Mouse (Mus musculus): ENCODE data around the gene Arhgap27. TPM values are rescaled to one million over a fixed set of nuclear protein-coding genes. Genes with fewer than 3 reads are reported as not detected.

Arhgap27 gene
- polyA plus RNA-seq, 1 experiment: 21.1 TPM

GRCm38 (mm10) chr11:103315379-103315778 lies 48.1 kb downstream of the Arhgap27 start:
- no peak overlapping the region for H3K27ac ChIP-seq (ENCODE audit: insufficient read depth, low read length)
- no peaks in the 10 kb centered on the region for H3K4me1 ChIP-seq (ENCODE audit: control insufficient read depth, insufficient read depth, low read length)
- TF ChIP-seq POLR2A (IDR thresholded peaks at IDR 0.05; ENCODE audit: borderline replicate concordance, insufficient read depth, low read length): no peak
- TF ChIP-seq CTCF (IDR thresholded peaks at IDR 0.05; ENCODE audit: borderline replicate concordance, insufficient read depth, low read depth, low read length): no peak
- no peak for DNase-seq
- 90% methylated on average over 5 of the region's 5 CpGs for WGBS
- no peak overlapping the region for H3K4me3 ChIP-seq (replicated peaks; ENCODE audit: insufficient read depth, low read depth, low read length)
- no peaks in the 10 kb centered on the region for H3K27me3 ChIP-seq (ENCODE audit: control insufficient read depth, insufficient read depth, low read length)

- no peak overlapping the region for H3K4me3 ChIP-seq (replicated peaks; ENCODE audit: insufficient read depth, low read depth, low read length)
- no peak for DNase-seq
- TF ChIP-seq CTCF (IDR thresholded peaks at IDR 0.05; ENCODE audit: borderline replicate concordance, insufficient read depth, low read depth, low read length): no peak
- no peak for TF ChIP-seq POLR2A (IDR thresholded peaks at IDR 0.05; ENCODE audit: borderline replicate concordance, insufficient read depth, low read length)
- 83% methylated on average over 10 of the region's 10 CpGs for WGBS
- H3K27me3 ChIP-seq (ENCODE audit: control insufficient read depth, insufficient read depth, low read length): no peaks in the 10 kb centered on the region
- H3K4me1 ChIP-seq (ENCODE audit: control insufficient read depth, insufficient read depth, low read length): no peaks in the 10 kb centered on the region
- H3K27ac ChIP-seq (ENCODE audit: insufficient read depth, low read length): no peak overlapping the region
Measured at GRCm38 (mm10) chr11:103314736-103315374, 48.6 kb downstream of the Arhgap27 start.

GRCm38 (mm10) chr11:103313542-103313941 lies 50.0 kb downstream of the Arhgap27 start:
- Histone ChIP-seq H3K27ac (ENCODE audit: insufficient read depth, low read length) (no peak overlapping the region), H3K27me3 (ENCODE audit: control insufficient read depth, insufficient read depth, low read length) (no peaks in the 10 kb centered on the region), H3K4me3 (replicated peaks; ENCODE audit: insufficient read depth, low read depth, low read length) (no peak overlapping the region), H3K4me1 (ENCODE audit: control insufficient read depth, insufficient read depth, low read length) (no peaks in the 10 kb centered on the region)
- 86% methylated on average over 6 of the region's 6 CpGs for WGBS
- DNase-seq: no peak
- TF ChIP-seq POLR2A (IDR thresholded peaks at IDR 0.05; ENCODE audit: borderline replicate concordance, insufficient read depth, low read length) (no peak), CTCF (IDR thresholded peaks at IDR 0.05; ENCODE audit: borderline replicate concordance, insufficient read depth, low read depth, low read length) (no peak)

GRCm38 (mm10) chr11:103312655-103313255 lies 50.7 kb downstream of the Arhgap27 start:
- H3K4me3 ChIP-seq (replicated peaks; ENCODE audit: insufficient read depth, low read depth, low read length): no peak overlapping the region
- WGBS: 82% methylated on average over 8 of the region's 8 CpGs

GRCm38 (mm10) chr11:103311960-103312611 lies 51.4 kb downstream of the Arhgap27 start:
- no peak overlapping the region for H3K4me3 ChIP-seq (replicated peaks; ENCODE audit: insufficient read depth, low read depth, low read length)
- TF ChIP-seq CTCF (IDR thresholded peaks at IDR 0.05; ENCODE audit: borderline replicate concordance, insufficient read depth, low read depth, low read length) (no peak), POLR2A (IDR thresholded peaks at IDR 0.05; ENCODE audit: borderline replicate concordance, insufficient read depth, low read length) (no peak)
- no peak for DNase-seq
- no peaks in the 10 kb centered on the region for H3K4me1 ChIP-seq (ENCODE audit: control insufficient read depth, insufficient read depth, low read length)
- WGBS: 9% methylated on average over 30 of the region's 30 CpGs
- no peak overlapping the region for H3K27ac ChIP-seq (ENCODE audit: insufficient read depth, low read length)
- H3K27me3 ChIP-seq (ENCODE audit: control insufficient read depth, insufficient read depth, low read length): no peaks in the 10 kb centered on the region

More at GRCm38 (mm10) chr11:103312655-103313255, 50.7 kb downstream of the Arhgap27 start:
- TF ChIP-seq CTCF (IDR thresholded peaks at IDR 0.05; ENCODE audit: borderline replicate concordance, insufficient read depth, low read depth, low read length) (no peak), POLR2A (IDR thresholded peaks at IDR 0.05; ENCODE audit: borderline replicate concordance, insufficient read depth, low read length) (no peak)
- no peak for DNase-seq
- Histone ChIP-seq H3K4me1 (ENCODE audit: control insufficient read depth, insufficient read depth, low read length) (no peaks in the 10 kb centered on the region), H3K27ac (ENCODE audit: insufficient read depth, low read length) (no peak overlapping the region), H3K27me3 (ENCODE audit: control insufficient read depth, insufficient read depth, low read length) (no peaks in the 10 kb centered on the region)

- 80% methylated on average over 10 of the region's 10 CpGs for whole genome bisulfite sequencing
- DNase-seq: no peak
- H3K27ac ChIP-seq (ENCODE audit: insufficient read depth, low read length): no peak overlapping the region
- H3K4me1 ChIP-seq (ENCODE audit: control insufficient read depth, insufficient read depth, low read length): no peaks in the 10 kb centered on the region
- H3K27me3 ChIP-seq (ENCODE audit: control insufficient read depth, insufficient read depth, low read length): no peaks in the 10 kb centered on the region
- H3K4me3 ChIP-seq (replicated peaks; ENCODE audit: insufficient read depth, low read depth, low read length): no peak overlapping the region
- no peak for TF ChIP-seq POLR2A (IDR thresholded peaks at IDR 0.05; ENCODE audit: borderline replicate concordance, insufficient read depth, low read length)
- TF ChIP-seq CTCF (IDR thresholded peaks at IDR 0.05; ENCODE audit: borderline replicate concordance, insufficient read depth, low read depth, low read length): no peak
Measured at GRCm38 (mm10) chr11:103309956-103310574, 53.4 kb downstream of the Arhgap27 start.

- DNase-seq: no peak
Measured at GRCm38 (mm10) chr11:103307910-103308309, 55.6 kb downstream of the Arhgap27 start.

More at GRCm38 (mm10) chr11:103307910-103308309, 55.6 kb downstream of the Arhgap27 start:
- WGBS: 68% methylated on average over 8 of the region's 8 CpGs
- Histone ChIP-seq H3K4me3 (replicated peaks; ENCODE audit: insufficient read depth, low read depth, low read length) (no peak overlapping the region), H3K4me1 (ENCODE audit: control insufficient read depth, insufficient read depth, low read length) (no peaks in the 10 kb centered on the region), H3K27ac (ENCODE audit: insufficient read depth, low read length) (no peak overlapping the region), H3K27me3 (ENCODE audit: control insufficient read depth, insufficient read depth, low read length) (no peaks in the 10 kb centered on the region)
- TF ChIP-seq POLR2A (IDR thresholded peaks at IDR 0.05; ENCODE audit: borderline replicate concordance, insufficient read depth, low read length) (no peak), CTCF (IDR thresholded peaks at IDR 0.05; ENCODE audit: borderline replicate concordance, insufficient read depth, low read depth, low read length) (no peak)

Measured in cerebellum, adult 2 months (tissue).